Mouse (Mus musculus) spleen, postnatal 4 days (tissue): Measurements from ENCODE around the gene Trappc10.

Experiments
- DNase-seq, 2 experiments: peaks; one replicate each; pipeline ENCODE4 v3.0.0; 2022; ENCODE audit warnings: low spot score in 2 of 2

The Trappc10 gene

GRCm38 (mm10) chr10:78244438-78245224, at the start of gene Trappc10:
Gene Trappc10 (minus strand): TSS chr10:78244641.
- peak; percentile 90 to 95 for DNase-seq

- DNase-seq = no peak
Measured at GRCm38 (mm10) chr10:78293576-78293975, 49.1 kb upstream of the Trappc10 start.

GRCm38 (mm10) chr10:78292381-78292780, 47.9 kb upstream of the Trappc10 start:
- no peak for DNase-seq

- no peak for DNase-seq
Measured at GRCm38 (mm10) chr10:78290730-78291535, 46.5 kb upstream of the Trappc10 start.

GRCm38 (mm10) chr10:78288896-78289295, 44.5 kb upstream of the Trappc10 start:
- DNase-seq = no peak

GRCm38 (mm10) chr10:78288135-78288534, 43.7 kb upstream of the Trappc10 start:
- DNase-seq = no peak

- no peak for DNase-seq
Measured at GRCm38 (mm10) chr10:78287465-78288132, 43.2 kb upstream of the Trappc10 start.

GRCm38 (mm10) chr10:78285959-78286358, 41.5 kb upstream of the Trappc10 start:
- no peak for DNase-seq

- no peak for DNase-seq
Measured at GRCm38 (mm10) chr10:78285409-78285808, 41.0 kb upstream of the Trappc10 start.

GRCm38 (mm10) chr10:78284812-78285211, 40.4 kb upstream of the Trappc10 start:
- no peak for DNase-seq

- no peak for DNase-seq
Measured at GRCm38 (mm10) chr10:78282411-78282810, 38.0 kb upstream of the Trappc10 start.

- no peak for DNase-seq
Measured at GRCm38 (mm10) chr10:78280486-78280885, 36.0 kb upstream of the Trappc10 start.

GRCm38 (mm10) chr10:78279210-78279609, 34.8 kb upstream of the Trappc10 start:
- peak in 1 of 2 experiments; percentile 74 for DNase-seq

GRCm38 (mm10) chr10:78277835-78278234, 33.4 kb upstream of the Trappc10 start:
- DNase-seq = no peak

- no peak for DNase-seq
Measured at GRCm38 (mm10) chr10:78276242-78276641, 31.8 kb upstream of the Trappc10 start.

- DNase-seq = no peak
Measured at GRCm38 (mm10) chr10:78272932-78273331, 28.5 kb upstream of the Trappc10 start.

GRCm38 (mm10) chr10:78265881-78266280, 21.4 kb upstream of the Trappc10 start:
- DNase-seq = no peak

GRCm38 (mm10) chr10:78264735-78265134, 20.3 kb upstream of the Trappc10 start:
- peak in 1 of 2 experiments; percentile 45 for DNase-seq

GRCm38 (mm10) chr10:78260916-78261650, 16.6 kb upstream of the Trappc10 start:
- no peak for DNase-seq

GRCm38 (mm10) chr10:78260322-78260721, 15.9 kb upstream of the Trappc10 start:
- no peak for DNase-seq

- DNase-seq = no peak
Measured at GRCm38 (mm10) chr10:78259702-78260101, 15.3 kb upstream of the Trappc10 start.

GRCm38 (mm10) chr10:78259230-78259629, 14.8 kb upstream of the Trappc10 start:
- no peak for DNase-seq
